Mouse (Mus musculus): ENCODE measurements at regions not wholly inside any gene's neighbourhood (a gene's known extent, or its start where the extent isn't known, plus 50 kb on each side); places are given as distances from the start of the nearest gene placed in this dataset.

DNA sequence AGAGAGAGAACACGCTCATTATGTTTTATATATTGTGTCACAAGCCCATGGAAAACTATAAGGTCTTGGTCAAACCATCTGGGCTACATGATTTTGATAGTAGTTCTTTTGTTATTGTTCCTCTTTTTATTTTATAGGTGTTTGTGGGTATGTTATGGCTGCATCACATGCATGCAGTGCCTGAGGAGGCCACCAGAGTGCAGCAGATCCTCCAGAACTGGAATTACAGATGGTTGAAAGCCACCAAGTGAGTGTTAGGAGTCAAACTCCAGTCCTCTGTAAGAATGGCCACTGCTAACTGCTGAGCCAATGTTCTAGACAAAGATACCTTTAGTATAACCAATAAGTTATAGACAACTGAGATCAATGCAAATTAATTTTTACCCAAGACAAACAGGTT is 435.9 kb upstream of the Dmac1 start:
- no peaks in the 10 kb centered on the region for H3K9me3 ChIP-seq (replicated peaks)

DNA sequence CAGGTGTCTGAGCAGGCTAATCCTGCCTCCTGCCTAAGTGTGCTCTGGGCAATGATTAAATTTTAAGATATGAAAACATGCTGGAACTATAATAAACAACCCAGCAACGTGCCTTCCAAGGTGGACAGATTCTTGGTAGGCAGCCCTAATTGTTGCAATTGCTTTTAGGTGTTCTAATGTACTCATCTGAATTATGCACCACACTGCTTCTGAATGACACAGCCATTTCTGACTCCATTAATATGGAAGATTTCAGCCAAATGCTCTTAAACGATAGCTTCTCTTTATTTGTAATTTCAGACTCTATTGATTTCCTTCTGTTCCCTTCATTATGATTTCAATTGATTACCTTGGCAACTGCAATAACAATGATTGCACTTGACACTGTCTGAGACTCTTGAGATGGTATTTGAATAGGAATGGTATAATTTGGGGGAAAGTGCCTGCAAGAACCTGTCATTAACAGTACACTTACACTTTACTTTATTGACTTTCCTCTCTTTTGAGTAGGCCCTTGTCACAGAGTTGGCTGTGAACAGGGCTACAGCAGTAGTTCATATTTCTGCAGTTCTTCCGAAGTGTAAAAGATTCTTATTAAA is 422.8 kb upstream of the Dmac1 start:
- Histone ChIP-seq H3K9me3 (replicated peaks) (no peaks in the 10 kb centered on the region), H3K4me3 (replicated peaks) (no peak overlapping the region), H3K27me3 (no peaks in the 10 kb centered on the region), H3K4me1 (no peaks in the 10 kb centered on the region), H3K36me3 (no peaks in the 10 kb centered on the region), H3K27ac (no peak overlapping the region), H3K4me2 (no peak overlapping the region), H3K9ac (no peak overlapping the region)
- no peak for ATAC-seq (replicated peaks; ENCODE audit: low FRiP score)
- WGBS, result 78% methylated on average over 3 of the region's 3 CpGs

More for the DNA sequence above, 435.9 kb upstream of the Dmac1 start:
- Histone ChIP-seq H3K4me3 (replicated peaks) (no peak overlapping the region), H3K4me1 (no peaks in the 10 kb centered on the region), H3K27ac (no peak overlapping the region), H3K36me3 (no peaks in the 10 kb centered on the region), H3K9ac (no peak overlapping the region), H3K4me2 (no peak overlapping the region), H3K27me3 (no peaks in the 10 kb centered on the region)
- no peak for ATAC-seq (replicated peaks; ENCODE audit: low FRiP score)
- WGBS, result 93% methylated on average over 1 of the region's 1 CpGs

DNA sequence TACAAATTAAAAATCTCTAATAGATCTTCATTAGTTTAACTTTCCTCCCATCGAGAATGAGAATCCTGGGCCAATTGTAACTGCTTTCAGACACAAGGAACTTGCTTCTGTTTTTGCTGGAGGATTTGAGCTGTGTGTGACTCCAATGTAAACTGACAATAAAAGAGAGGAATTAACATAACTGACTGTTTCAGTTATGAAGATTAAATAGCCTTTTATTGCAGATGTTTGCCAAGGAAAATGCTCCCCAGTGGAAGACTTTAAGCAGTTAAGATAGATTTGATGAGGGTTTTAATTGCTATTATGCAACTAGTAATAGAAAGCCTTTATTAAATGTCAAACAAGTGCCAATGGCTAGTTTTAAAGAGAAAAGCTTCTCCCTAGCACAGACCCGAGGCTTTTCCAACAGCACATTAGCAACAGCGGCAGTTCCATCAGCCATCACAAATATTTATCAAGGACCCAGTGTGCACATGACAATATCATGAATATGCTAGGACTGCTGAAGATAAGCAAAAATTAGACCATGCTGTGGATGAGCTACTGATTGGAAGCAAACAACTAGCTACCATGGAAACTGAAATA is 398.6 kb upstream of the Dmac1 start:
- no peak overlapping the region for H3K9ac ChIP-seq
- no peaks in the 10 kb centered on the region for H3K36me3 ChIP-seq
- no peak for ATAC-seq (replicated peaks; ENCODE audit: low FRiP score)
- no peak overlapping the region for H3K27ac ChIP-seq
- H3K4me2 ChIP-seq, result no peak overlapping the region
- H3K4me3 ChIP-seq (replicated peaks), result no peak overlapping the region
- H3K4me1 ChIP-seq, result no peaks in the 10 kb centered on the region
- no peaks in the 10 kb centered on the region for H3K27me3 ChIP-seq
- no peaks in the 10 kb centered on the region for H3K9me3 ChIP-seq (replicated peaks)
- WGBS, result 77% methylated on average over 3 of the region's 3 CpGs

DNA sequence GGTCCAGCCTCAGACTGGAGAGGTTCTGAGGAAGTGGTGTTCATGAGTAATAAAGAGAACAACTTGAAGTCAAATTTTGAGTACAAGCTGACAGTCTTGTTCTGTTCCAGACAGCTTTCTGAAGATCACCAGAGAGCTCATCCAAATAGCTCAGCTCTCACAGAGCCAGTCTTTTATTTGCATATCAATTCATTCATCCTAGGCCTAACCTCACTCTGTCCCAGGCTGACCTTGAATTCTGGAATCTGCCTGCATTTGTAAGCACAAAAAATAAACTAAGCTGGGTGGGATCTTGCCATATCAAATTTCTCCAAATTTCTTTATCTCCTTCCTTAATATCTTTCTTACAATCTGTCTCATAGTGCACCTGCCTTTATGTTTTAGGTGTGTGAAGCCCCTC is 362.9 kb upstream of the Dmac1 start:
- H3K27me3 ChIP-seq, result no peaks in the 10 kb centered on the region
- no peak overlapping the region for H3K27ac ChIP-seq
- H3K4me2 ChIP-seq, result no peak overlapping the region
- no peak overlapping the region for H3K4me3 ChIP-seq (replicated peaks)
- H3K36me3 ChIP-seq, result no peaks in the 10 kb centered on the region
- no peaks in the 10 kb centered on the region for H3K4me1 ChIP-seq
- no peak for ATAC-seq (replicated peaks; ENCODE audit: low FRiP score)
- no peak overlapping the region for H3K9ac ChIP-seq
- H3K9me3 ChIP-seq (replicated peaks), result no peaks in the 10 kb centered on the region

DNA sequence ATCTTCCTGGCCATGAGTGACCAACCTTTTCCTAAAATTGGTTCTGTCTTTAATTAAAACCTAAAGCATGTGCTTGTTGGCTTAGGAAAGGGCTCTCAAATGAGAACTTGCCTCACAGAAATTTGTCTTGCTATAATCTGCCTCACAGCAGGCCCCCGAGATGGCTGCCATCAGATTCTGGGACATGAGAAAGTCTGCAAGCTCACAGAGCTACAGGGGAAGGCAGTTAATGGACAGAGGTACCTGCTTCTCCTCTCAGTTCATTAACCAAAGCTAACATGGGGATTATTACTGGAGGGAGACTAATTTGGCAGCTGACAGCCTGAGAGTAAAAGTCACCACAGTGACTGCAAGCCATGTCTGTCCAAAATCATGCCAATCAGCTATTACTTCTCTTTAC is 358.5 kb upstream of the Dmac1 start:
- Histone ChIP-seq H3K9me3 (replicated peaks) (no peaks in the 10 kb centered on the region), H3K36me3 (no peaks in the 10 kb centered on the region), H3K27ac (no peak overlapping the region), H3K27me3 (no peaks in the 10 kb centered on the region), H3K4me1 (no peaks in the 10 kb centered on the region), H3K4me3 (replicated peaks) (no peak overlapping the region), H3K4me2 (no peak overlapping the region), H3K9ac (no peak overlapping the region)
- 57% methylated on average over 1 of the region's 1 CpGs for WGBS
- ATAC-seq (replicated peaks; ENCODE audit: low FRiP score), result no peak

DNA sequence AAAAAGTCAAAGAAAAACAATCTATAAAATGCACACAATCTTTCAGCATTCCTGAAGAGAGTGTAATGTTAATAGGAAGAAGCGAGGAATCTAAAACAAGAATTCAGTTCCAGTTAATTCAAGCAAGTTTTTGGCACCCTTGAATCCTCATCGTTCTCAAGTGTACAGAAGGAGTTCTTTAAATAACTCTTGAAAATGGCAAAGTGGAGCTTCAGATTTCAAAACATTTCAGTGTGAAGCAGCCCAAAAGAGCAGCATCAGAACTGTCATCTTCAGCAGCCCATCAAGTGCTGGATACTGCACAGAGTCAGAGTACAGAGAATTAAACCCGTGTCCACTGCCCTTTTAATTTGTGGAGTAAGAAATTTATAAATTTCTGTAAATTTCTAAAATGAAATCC is 311.8 kb upstream of the Dmac1 start:
- ATAC-seq (replicated peaks; ENCODE audit: low FRiP score), result no peak
- 78% methylated on average over 3 of the region's 3 CpGs for WGBS

DNA sequence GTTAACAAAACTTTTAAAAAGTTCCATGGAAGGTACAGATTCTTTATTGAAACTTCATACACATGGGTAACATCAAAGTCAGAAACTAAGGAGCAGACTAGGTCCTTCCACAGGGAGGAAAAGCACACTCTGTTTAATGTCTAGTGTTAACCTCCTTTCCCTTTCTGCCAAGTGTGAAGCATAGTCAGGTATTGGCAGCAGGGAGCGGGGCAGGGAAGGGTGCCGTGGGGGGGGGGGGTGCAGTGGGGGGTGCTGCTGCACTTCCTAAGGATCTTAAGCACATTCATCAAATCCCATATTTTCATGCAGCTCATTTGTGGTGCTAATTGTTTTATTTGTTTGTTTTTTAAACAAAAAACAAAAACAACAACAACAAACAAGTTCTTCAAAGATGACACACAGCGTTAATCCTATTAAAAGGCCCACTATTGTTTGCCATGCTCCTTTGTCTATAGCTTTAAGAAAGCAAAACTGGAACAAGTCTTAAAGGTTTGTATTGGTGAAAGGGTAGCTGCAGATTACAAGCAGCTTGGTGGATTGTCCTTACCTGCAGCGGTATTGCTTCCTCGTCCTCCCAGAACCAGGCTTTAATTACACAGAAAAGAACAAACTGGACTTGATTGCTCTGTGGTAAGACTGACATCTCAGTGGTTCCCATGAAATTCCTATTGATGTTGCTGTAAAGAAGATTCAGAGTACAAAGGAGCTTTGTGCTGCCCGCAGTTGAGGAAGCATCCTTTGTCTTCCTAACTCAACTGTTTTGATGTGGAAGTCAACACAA is 310.2 kb upstream of the Dmac1 start:
- H3K27me3 ChIP-seq, result no peaks in the 10 kb centered on the region
- ATAC-seq (replicated peaks; ENCODE audit: low FRiP score), result no peak
- H3K36me3 ChIP-seq, result no peaks in the 10 kb centered on the region
- no peaks in the 10 kb centered on the region for H3K9me3 ChIP-seq (replicated peaks)
- no peak overlapping the region for H3K27ac ChIP-seq
- no peak overlapping the region for H3K9ac ChIP-seq
- WGBS, result 70% methylated on average over 6 of the region's 6 CpGs
- no peak overlapping the region for H3K4me3 ChIP-seq (replicated peaks)
- no peak overlapping the region for H3K4me2 ChIP-seq
- no peaks in the 10 kb centered on the region for H3K4me1 ChIP-seq

More for the DNA sequence above, 311.8 kb upstream of the Dmac1 start:
- no peaks in the 10 kb centered on the region for H3K4me1 ChIP-seq
- no peak overlapping the region for H3K9ac ChIP-seq
- H3K4me2 ChIP-seq, result no peak overlapping the region
- H3K9me3 ChIP-seq (replicated peaks), result no peaks in the 10 kb centered on the region
- no peak overlapping the region for H3K27ac ChIP-seq
- H3K36me3 ChIP-seq, result no peaks in the 10 kb centered on the region
- no peak overlapping the region for H3K4me3 ChIP-seq (replicated peaks)
- no peaks in the 10 kb centered on the region for H3K27me3 ChIP-seq

DNA sequence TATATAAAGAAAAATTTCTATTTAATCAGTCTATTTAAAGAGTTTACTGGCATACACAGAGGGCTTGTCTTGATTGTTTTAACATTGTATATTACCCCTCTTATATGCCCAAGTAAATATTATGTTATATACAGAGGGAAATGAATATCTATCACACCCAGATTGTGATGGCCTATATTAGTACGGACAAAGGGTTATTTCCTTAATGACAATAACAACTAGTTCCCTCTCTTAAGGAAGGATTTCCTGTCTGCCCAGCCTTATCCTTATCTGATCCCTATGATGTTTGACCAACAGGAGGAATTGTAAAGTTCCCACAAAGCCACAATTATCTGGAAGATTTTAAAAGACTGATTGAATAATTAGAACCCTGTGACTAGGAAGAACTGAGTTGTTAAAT is 301.8 kb upstream of the Dmac1 start:
- WGBS, result 77% methylated on average over 1 of the region's 1 CpGs
- Histone ChIP-seq H3K27me3 (no peaks in the 10 kb centered on the region), H3K4me1 (no peaks in the 10 kb centered on the region), H3K4me2 (no peak overlapping the region), H3K36me3 (no peaks in the 10 kb centered on the region), H3K27ac (no peak overlapping the region), H3K9ac (no peak overlapping the region), H3K4me3 (replicated peaks) (no peak overlapping the region), H3K9me3 (replicated peaks) (no peaks in the 10 kb centered on the region)
- no peak for ATAC-seq (replicated peaks; ENCODE audit: low FRiP score)

DNA sequence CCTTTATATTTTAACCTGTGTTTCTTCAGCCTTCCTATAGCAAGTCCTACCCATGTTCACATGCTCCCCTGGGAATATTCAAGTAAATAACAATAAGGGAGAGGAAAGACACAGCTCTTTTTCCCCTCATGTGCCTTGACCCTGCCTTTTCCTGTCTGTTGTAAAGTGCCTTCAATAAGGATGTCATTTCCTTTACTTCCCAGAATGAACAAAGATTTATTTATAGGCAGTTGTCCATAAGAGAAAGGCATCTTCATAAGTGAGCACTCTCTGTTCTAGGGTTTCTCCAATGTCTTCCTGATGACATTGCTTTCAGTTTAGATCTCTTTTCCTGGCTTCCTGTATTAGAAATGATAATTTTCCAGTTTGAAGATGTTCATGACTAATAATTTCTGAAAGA is 294.5 kb upstream of the Dmac1 start:
- Histone ChIP-seq H3K9ac (no peak overlapping the region), H3K4me2 (no peak overlapping the region), H3K4me3 (replicated peaks) (no peak overlapping the region), H3K27ac (no peak overlapping the region), H3K9me3 (replicated peaks) (no peaks in the 10 kb centered on the region), H3K4me1 (no peaks in the 10 kb centered on the region), H3K27me3 (no peaks in the 10 kb centered on the region), H3K36me3 (no peaks in the 10 kb centered on the region)
- no peak for ATAC-seq (replicated peaks; ENCODE audit: low FRiP score)

DNA sequence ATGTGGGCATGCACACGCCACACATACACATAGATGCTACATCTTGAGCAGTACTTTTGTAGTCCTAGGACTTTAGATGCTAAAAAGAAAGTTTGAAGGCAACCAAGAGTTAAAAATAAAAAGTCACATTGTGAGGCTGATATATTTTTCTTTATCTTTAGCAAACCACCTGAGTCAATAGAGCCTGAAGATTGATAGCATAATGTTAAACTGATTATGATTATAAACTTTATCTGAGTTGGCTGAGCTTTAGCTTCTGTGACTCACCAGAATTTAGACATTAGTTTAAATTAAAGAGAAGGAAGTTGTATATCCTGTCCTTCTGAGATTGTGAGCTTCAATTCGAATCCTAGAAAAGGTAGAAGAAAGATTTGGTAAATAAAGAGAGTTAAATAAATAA is 289.5 kb upstream of the Dmac1 start:
- 67% methylated on average over 2 of the region's 2 CpGs for WGBS

DNA sequence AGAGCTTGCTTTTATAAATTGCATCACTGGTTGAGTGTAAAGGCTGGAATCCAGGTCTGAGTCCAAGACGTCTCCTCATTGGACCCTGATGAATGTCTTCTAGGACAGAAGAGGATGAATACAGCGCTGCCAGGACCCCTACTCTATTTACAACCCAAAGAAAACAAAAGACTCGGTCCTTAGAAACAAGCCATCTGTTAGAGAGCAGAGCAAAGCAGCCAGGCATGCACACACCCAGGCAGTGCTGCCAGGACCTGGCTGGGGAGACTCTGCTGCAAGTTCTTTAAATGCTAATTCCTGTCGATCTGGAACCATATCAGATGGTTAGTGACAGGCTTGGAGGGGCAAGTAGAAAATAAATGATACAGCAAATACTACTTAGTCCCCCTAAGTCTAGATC is 284.4 kb upstream of the Dmac1 start:
- no peak overlapping the region for H3K9ac ChIP-seq
- WGBS, result 12% methylated on average over 4 of the region's 4 CpGs
- no peak overlapping the region for H3K4me3 ChIP-seq (replicated peaks)
- H3K9me3 ChIP-seq (replicated peaks), result no peaks in the 10 kb centered on the region
- no peak overlapping the region for H3K4me2 ChIP-seq
- no peak for ATAC-seq (replicated peaks; ENCODE audit: low FRiP score)
- no peak overlapping the region for H3K27ac ChIP-seq
- H3K27me3 ChIP-seq, result no peaks in the 10 kb centered on the region
- H3K4me1 ChIP-seq, result 0 out of 2 replicates have a peak, but pooled peaks cover 4% of the 10 kb centered on the region
- no peaks in the 10 kb centered on the region for H3K36me3 ChIP-seq

More for the DNA sequence above, 289.5 kb upstream of the Dmac1 start:
- Histone ChIP-seq H3K4me1 (0 out of 2 replicates have a peak, but pooled peaks cover under 1% of the 10 kb centered on the region), H3K9ac (no peak overlapping the region), H3K4me3 (replicated peaks) (no peak overlapping the region), H3K36me3 (no peaks in the 10 kb centered on the region), H3K4me2 (no peak overlapping the region), H3K27ac (no peak overlapping the region), H3K9me3 (replicated peaks) (no peaks in the 10 kb centered on the region), H3K27me3 (no peaks in the 10 kb centered on the region)
- no peak for ATAC-seq (replicated peaks; ENCODE audit: low FRiP score)

DNA sequence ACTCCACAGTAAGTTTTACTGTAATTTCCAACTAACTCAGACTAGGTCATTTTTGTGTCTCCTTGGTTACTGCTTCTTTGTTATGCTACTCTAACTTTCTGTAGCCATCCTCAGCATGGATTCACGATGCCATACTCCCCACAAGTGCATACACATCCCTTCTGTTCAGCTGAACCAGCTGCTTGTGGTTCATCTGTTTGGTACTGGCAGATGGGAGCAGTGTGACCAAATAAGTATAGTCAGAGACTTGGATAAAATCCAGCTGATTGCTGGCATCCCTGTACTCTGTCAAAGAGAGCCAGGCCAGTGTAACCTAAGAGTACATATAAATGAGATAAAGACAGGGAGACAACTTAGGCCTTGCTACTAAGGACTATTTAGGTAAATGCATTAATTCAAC is 283.7 kb upstream of the Dmac1 start:
- Histone ChIP-seq H3K27me3 (no peaks in the 10 kb centered on the region), H3K9ac (no peak overlapping the region), H3K4me3 (replicated peaks) (no peak overlapping the region), H3K36me3 (no peaks in the 10 kb centered on the region), H3K4me2 (no peak overlapping the region), H3K4me1 (0 out of 2 replicates have a peak, but pooled peaks cover 4% of the 10 kb centered on the region), H3K27ac (no peak overlapping the region), H3K9me3 (replicated peaks) (no peaks in the 10 kb centered on the region)
- WGBS, result 79% methylated on average over 1 of the region's 1 CpGs
- ATAC-seq (replicated peaks; ENCODE audit: low FRiP score), result no peak

Measured in kidney, embryonic 15.5 days (tissue).